Mouse (Mus musculus): ENCODE measurements around the gene Rad9b.
A peak's percentile ranks its signal among the peaks of the same experiment; 100 is the strongest.
"Not testable (repeated sequence)": the region's sequence is repeated elsewhere in the genome, so short reads cannot be mapped to it uniquely, and the experiment has no call there.

Rad9b gene

GRCm38 (mm10) chr5:122354492-122355067 lies 547 bp upstream of the Rad9b start:
- DNase-seq: no peak

GRCm38 (mm10) chr5:122345777-122346176 lies 8.3 kb downstream of the Rad9b start:
- no peak for DNase-seq

GRCm38 (mm10) chr5:122344260-122344659 lies 9.8 kb downstream of the Rad9b start:
- peak; percentile 89 for DNase-seq

- peak; percentile 19 for DNase-seq
These were observed 10.3 kb downstream of the Rad9b start for GRCm38 (mm10) chr5:122343768-122344167.

GRCm38 (mm10) chr5:122342874-122343273 lies 11.2 kb downstream of the Rad9b start:
- DNase-seq: no peak

- no peak for DNase-seq
These were observed 17.3 kb downstream of the Rad9b start for GRCm38 (mm10) chr5:122336554-122337294.

- DNase-seq: peak; percentile 55
These were observed 19.4 kb downstream of the Rad9b start for GRCm38 (mm10) chr5:122334682-122335081.

GRCm38 (mm10) chr5:122330269-122330668 lies 23.8 kb downstream of the Rad9b start:
- no peak for DNase-seq

- no peak for DNase-seq
These were observed 26.8 kb downstream of the Rad9b start for GRCm38 (mm10) chr5:122327283-122327682.

- DNase-seq: no peak
These were observed 28.6 kb downstream of the Rad9b start for GRCm38 (mm10) chr5:122325477-122325876.

GRCm38 (mm10) chr5:122324608-122325431 lies 29.2 kb downstream of the Rad9b start:
- no peak for DNase-seq

GRCm38 (mm10) chr5:122323523-122323922 lies 30.5 kb downstream of the Rad9b start:
- no peak for DNase-seq

- DNase-seq: no peak
These were observed 33.7 kb downstream of the Rad9b start for GRCm38 (mm10) chr5:122320205-122320781.

- no peak for DNase-seq
These were observed 34.4 kb downstream of the Rad9b start for GRCm38 (mm10) chr5:122319474-122320204.

GRCm38 (mm10) chr5:122318976-122319375 lies 35.1 kb downstream of the Rad9b start:
- DNase-seq: not testable (repeated sequence)

GRCm38 (mm10) chr5:122318100-122318499 lies 35.9 kb downstream of the Rad9b start:
- DNase-seq: peak; percentile 71

GRCm38 (mm10) chr5:122317329-122318045 lies 36.5 kb downstream of the Rad9b start:
- DNase-seq: peak; percentile 78

- DNase-seq: peak; percentile 67
These were observed 38.9 kb downstream of the Rad9b start for GRCm38 (mm10) chr5:122314966-122315667.

- DNase-seq: peak; percentile 62
These were observed 40.9 kb downstream of the Rad9b start for GRCm38 (mm10) chr5:122312942-122313684.

- DNase-seq: no peak
These were observed 41.7 kb downstream of the Rad9b start for GRCm38 (mm10) chr5:122312346-122312745.
